Mouse (Mus musculus) layer of hippocampus, adult 2 months (tissue): ENCODE results near the gene Setd2. TPM values are rescaled to one million over a fixed set of nuclear protein-coding genes. Genes with fewer than 3 reads are reported as not detected.

ENCODE experiments used
- DNase-seq, 2 experiments: peaks; one replicate each; pipeline ENCODE4 v3.0.0; 2022; ENCODE audit warnings: low spot score in 2 of 2
- H3K27ac ChIP-seq: fragments of 200-600 bp; 2 replicates; pipeline ENCODE4 v1.8.1; 2022
- H3K4me3 ChIP-seq: fragments of 200-600 bp; 2 replicates; pipeline ENCODE4 v1.8.1; 2022; ENCODE audit warnings: mild to moderate bottlenecking
- CTCF ChIP-seq: fragments of 200-600 bp; conservative IDR thresholded peaks from 2 replicates; pipeline ENCODE4 v1.8.1; 2022; ENCODE audit warnings: antibody characterized with exemption, mild to moderate bottlenecking, moderate library complexity
- microRNA-seq, 2 experiments: library from miRNA; unstranded; fragments of <30 nt; microRNA quantifications; one replicate each; pipeline ENCODE4 v1.2.0; 2021
- total RNA-seq, 2 experiments: library from RNA; stranded (reverse); gene quantifications; 2 replicates each; pipeline ENCODE4 v1.2.3; 2021

The Setd2 gene
- total RNA-seq, 2 experiments from 2014 or later, result 50.9 to 64.9 TPM

GRCm38 (mm10) chr9:110665912-110666311 lies 133.5 kb downstream of the Setd2 start:
- H3K27ac ChIP-seq, result peak overlapping the region; percentile 59; the same call in 1 of the 2 replicates
- DNase-seq, result no peak
- H3K4me3 ChIP-seq, result no peak overlapping the region
- TF ChIP-seq CTCF, result no peak

- Histone ChIP-seq H3K27ac (peak overlapping the region; percentile 47; the same call in 1 of the 2 replicates), H3K4me3 (no peak overlapping the region)
- no peak for TF ChIP-seq CTCF
- no peak for DNase-seq
Measured at GRCm38 (mm10) chr9:110666374-110666773, 134.0 kb downstream of the Setd2 start.

- no peak for TF ChIP-seq CTCF
- Histone ChIP-seq H3K4me3 (no peak overlapping the region), H3K27ac (no peak overlapping the region)
- DNase-seq, result no peak
Measured at GRCm38 (mm10) chr9:110667219-110667836, 134.9 kb downstream of the Setd2 start.

Small RNAs within 50 kb of the gene (microRNA-seq; reads per million reads assigned to microRNA genes)
- 0 to 0.64 reads per million in 2 experiments for gene Mir8107

Other genes starting within 250 kb of the Setd2 start
- 10 to 100 TPM; 14.8 to 14.9 TPM for gene Elp6, start 227.4 kb upstream of the Setd2 start, total RNA-seq
- gene Scap, start 199.3 kb upstream of the Setd2 start, total RNA-seq, result 10 to 100 TPM; 93.4 to 95.0 TPM
- 10 to 100 TPM; 57.2 to 57.8 TPM for gene Ptpn23, start 124.4 kb upstream of the Setd2 start, total RNA-seq
- not detected for gene Ngp, start 112.8 kb upstream of the Setd2 start, total RNA-seq
- gene Klhl18, start 55.9 kb upstream of the Setd2 start, total RNA-seq, result 10 to 100 TPM; 22.0 to 25.4 TPM
- 1 to 10 TPM; 3.5 to 3.7 TPM for gene Kif9, start 55.6 kb upstream of the Setd2 start, total RNA-seq
- gene Nradd, start 91.9 kb downstream of the Setd2 start, total RNA-seq, result 1 to 10 TPM; 1.9 to 3.4 TPM
- 10 to 100 TPM; 17.7 to 18.0 TPM for gene Nbeal2, start 121.6 kb downstream of the Setd2 start, total RNA-seq
- gene Ccdc12, start 123.9 kb downstream of the Setd2 start, total RNA-seq, result 10 to 100 TPM; 50.2 to 66.0 TPM
- not detected for gene Myl3, start 209.3 kb downstream of the Setd2 start, total RNA-seq
- gene Pth1r, start 214.5 kb downstream of the Setd2 start, total RNA-seq, result 1 to 10 TPM; 4.4 to 5.0 TPM